ENCODE assay signal across 10 mouse cellular contexts in the genomic region with DNA sequence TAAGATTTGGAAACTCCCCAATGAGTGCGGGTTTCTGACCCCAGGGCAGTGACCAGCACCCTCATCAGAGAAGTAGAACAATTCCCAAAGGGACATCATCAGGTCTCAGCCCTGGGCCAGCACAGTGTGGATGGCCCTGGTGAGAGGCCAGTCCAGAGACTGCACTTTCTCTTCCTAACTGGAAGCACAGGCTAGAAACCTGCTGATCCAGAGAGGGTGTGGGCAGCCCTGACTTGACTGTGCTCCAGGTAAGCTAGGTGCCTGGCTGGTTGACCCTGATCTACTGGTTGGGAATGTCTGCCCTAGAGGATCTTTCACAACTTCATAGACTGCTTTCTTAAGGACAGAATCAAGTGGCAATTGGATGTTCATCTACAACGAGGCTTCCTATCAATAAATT.
DNase-seq lines count a peak whose midpoint lies in the region; ATAC-seq lines count a peak whose summit lies in the region.
"Had no signal": no experiment of that assay in that cellular context is flagged by ENCODE, and none has a peak within 500 bp of the region (broad histone marks: within the 10 kb centered on the region; RNA-seq: fewer than 3 reads in every experiment).

No protein-coding gene starts in this region.

- H3K9me3 ChIP-seq in forebrain, embryonic 16.5 days (ENCODE audit: control insufficient read depth, low read length): no peaks in the 10 kb centered on the region
- H3K9me3 ChIP-seq in forebrain, embryonic 11.5 days (ENCODE audit: control insufficient read depth, low read length): no peaks in the 10 kb centered on the region
- no peaks in the 10 kb centered on the region for H3K9me3 ChIP-seq in embryonic facial prominence, embryonic 14.5 days (ENCODE audit: control insufficient read depth, low read length)
- H3K9me3 ChIP-seq in midbrain, embryonic 15.5 days: no peaks in the 10 kb centered on the region
- H3K9me3 ChIP-seq: liver, embryonic 15.5 days had no signal

- no peak overlapping the region for H3K4me3 ChIP-seq in forebrain, embryonic 16.5 days (replicated peaks; ENCODE audit: low read length)
- H3K4me3 ChIP-seq in forebrain, embryonic 11.5 days (ENCODE audit: low read depth, low read length): no peak overlapping the region
- H3K4me3 ChIP-seq in embryonic facial prominence, embryonic 14.5 days (ENCODE audit: low read depth, low read length): no peak overlapping the region
- no peak overlapping the region for H3K4me3 ChIP-seq in midbrain, embryonic 15.5 days

- 93% methylated on average over 2 of the region's 2 CpGs for WGBS in forebrain, embryonic 16.5 days
- WGBS in forebrain, embryonic 11.5 days: 81% methylated on average over 2 of the region's 2 CpGs
- 71% methylated on average over 2 of the region's 2 CpGs for WGBS in embryonic facial prominence, embryonic 14.5 days
- WGBS in midbrain, embryonic 15.5 days: 78% methylated on average over 2 of the region's 2 CpGs

- H3K36me3 ChIP-seq in forebrain, embryonic 16.5 days (ENCODE audit: control insufficient read depth, insufficient read depth): no peaks in the 10 kb centered on the region
- no peaks in the 10 kb centered on the region for H3K36me3 ChIP-seq in forebrain, embryonic 11.5 days (ENCODE audit: control insufficient read depth, insufficient read depth, low read length)
- no peaks in the 10 kb centered on the region for H3K36me3 ChIP-seq in embryonic facial prominence, embryonic 14.5 days (ENCODE audit: control insufficient read depth, insufficient read depth, low read length)
- H3K36me3 ChIP-seq in midbrain, embryonic 15.5 days (replicated peaks): no peaks in the 10 kb centered on the region
- H3K36me3 ChIP-seq: liver, embryonic 15.5 days had no signal

- no peak for DNase-seq in forebrain, embryonic 11.5 days (ENCODE audit: low spot score)
- DNase-seq in lung, adult 18-20 months: peak; percentile 23 to 50
- no peak for DNase-seq in lung, postnatal 4 days
- no peak for DNase-seq in embryonic facial prominence, embryonic 14.5 days (ENCODE audit: low spot score)
- no peak for DNase-seq in retina, postnatal 1 day
- DNase-seq in MN1 (ENCODE audit: low spot score): no peak

- H3K9ac ChIP-seq in forebrain, embryonic 16.5 days (replicated peaks; ENCODE audit: low read depth, low read length): no peak overlapping the region
- H3K9ac ChIP-seq in forebrain, embryonic 11.5 days (ENCODE audit: low read length): no peak overlapping the region
- H3K9ac ChIP-seq in embryonic facial prominence, embryonic 14.5 days (ENCODE audit: low read depth, low read length): no peak overlapping the region
- H3K9ac ChIP-seq in midbrain, embryonic 15.5 days: no peak overlapping the region
- H3K9ac ChIP-seq: forebrain, postnatal 0 days; liver, embryonic 15.5 days had no signal

- H3K27me3 ChIP-seq in forebrain, embryonic 16.5 days (replicated peaks; ENCODE audit: control insufficient read depth, insufficient read depth, low read length): 0 out of 2 replicates have a peak, but pooled peaks cover 2% of the 10 kb centered on the region
- H3K27me3 ChIP-seq in forebrain, embryonic 11.5 days (ENCODE audit: control insufficient read depth, insufficient read depth, low read length): 0 out of 2 replicates have a peak, but pooled peaks cover 2% of the 10 kb centered on the region
- H3K27me3 ChIP-seq in embryonic facial prominence, embryonic 14.5 days (replicated peaks; ENCODE audit: control insufficient read depth, insufficient read depth, low read length): no peaks in the 10 kb centered on the region
- H3K27me3 ChIP-seq in midbrain, embryonic 15.5 days (replicated peaks): no peaks in the 10 kb centered on the region
- H3K27me3 ChIP-seq: liver, embryonic 15.5 days had no signal

- H3K4me1 ChIP-seq in forebrain, embryonic 16.5 days (replicated peaks; ENCODE audit: control insufficient read depth, insufficient read depth, low read length): peaks cover 13% of the 10 kb centered on the region
- H3K4me1 ChIP-seq in forebrain, embryonic 11.5 days (replicated peaks; ENCODE audit: control insufficient read depth, insufficient read depth, low read length): peaks cover 9% of the 10 kb centered on the region; the same call in 1 of the 2 replicates
- peaks cover 8% of the 10 kb centered on the region for H3K4me1 ChIP-seq in embryonic facial prominence, embryonic 14.5 days (ENCODE audit: control insufficient read depth, insufficient read depth, low read length)
- H3K4me1 ChIP-seq in midbrain, embryonic 15.5 days: peaks cover 19% of the 10 kb centered on the region

- H3K27ac ChIP-seq in forebrain, embryonic 16.5 days (ENCODE audit: low read length): no peak overlapping the region
- no peak overlapping the region for H3K27ac ChIP-seq in forebrain, embryonic 11.5 days (ENCODE audit: low read depth, low read length)
- no peak overlapping the region for H3K27ac ChIP-seq in embryonic facial prominence, embryonic 14.5 days (replicated peaks; ENCODE audit: low read depth, low read length)
- no peak overlapping the region for H3K27ac ChIP-seq in midbrain, embryonic 15.5 days
- H3K27ac ChIP-seq: liver, embryonic 15.5 days had no signal

- no peak overlapping the region for H3K4me2 ChIP-seq in forebrain, embryonic 16.5 days (ENCODE audit: low read length)
- H3K4me2 ChIP-seq in forebrain, embryonic 11.5 days (ENCODE audit: low read depth, low read length, severe bottlenecking): no peak overlapping the region
- H3K4me2 ChIP-seq in embryonic facial prominence, embryonic 14.5 days (ENCODE audit: low read depth, low read length): no peak overlapping the region
- no peak overlapping the region for H3K4me2 ChIP-seq in midbrain, embryonic 15.5 days

- 0 out of 2 replicates have a peak, but pooled peaks have one; percentile 22 for ATAC-seq in forebrain, embryonic 16.5 days
- ATAC-seq in forebrain, embryonic 11.5 days (replicated peaks; ENCODE audit: low FRiP score): no peak
- 0 out of 2 replicates have a peak, but pooled peaks have one; percentile 34 for ATAC-seq in embryonic facial prominence, embryonic 14.5 days (ENCODE audit: low read depth)
- ATAC-seq in midbrain, embryonic 15.5 days (replicated peaks): peak; percentile 61

Comparison
In these comparisons a context has a peak if more than half of its experiments do, and no peak if none do; other contexts are left out.
1. DNase-seq: peak in lung, adult 18-20 months (2 of 2); none in forebrain, embryonic 11.5 days (single experiment), lung, postnatal 4 days (0 of 2), embryonic facial prominence, embryonic 14.5 days (single experiment), retina, postnatal 1 day (single experiment) and MN1 (single experiment).